Mouse (Mus musculus) heart, embryonic 12.5 days (tissue): Measurements from ENCODE around the gene Mgat2. TPM values are rescaled to one million over a fixed set of nuclear protein-coding genes. Genes with fewer than 3 reads are reported as not detected.
A peak's percentile ranks its signal among the peaks of the same experiment; 100 is the strongest.

Experiments used
- ATAC-seq: fragments of 200-750 bp; cut with Nextera tagmentation; 2 replicates; pipeline ENCODE4 v1.8.0; 2017; ENCODE audit warnings: moderate TSS enrichment, moderate library complexity; ENCODE audit not compliant: insufficient number of reproducible peaks, low FRiP score
- H3K27ac ChIP-seq: fragments of 300-500 bp; sonication (generic); 2 replicates; pipeline ENCODE4 v1.5.1; 2016; ENCODE audit warnings: mild to moderate bottlenecking, moderate library complexity; ENCODE audit not compliant: poor library complexity, severe bottlenecking
- H3K27me3 ChIP-seq: fragments of 300-500 bp; sonication (generic); replicated peaks from 2 replicates; pipeline ENCODE4 v1.6.1; 2016; ENCODE audit warnings: mild to moderate bottlenecking, moderate library complexity
- H3K36me3 ChIP-seq: fragments of 300-500 bp; sonication (generic); 2 replicates; pipeline ENCODE4 v1.6.1; 2016; ENCODE audit warnings: mild to moderate bottlenecking, moderate library complexity
- H3K4me1 ChIP-seq: fragments of 300-500 bp; sonication (generic); replicated peaks from 2 replicates; pipeline ENCODE4 v1.6.1; 2016; ENCODE audit warnings: mild to moderate bottlenecking
- H3K4me2 ChIP-seq: fragments of 300-500 bp; sonication (generic); 2 replicates; pipeline ENCODE4 v1.6.1; 2016; ENCODE audit warnings: mild to moderate bottlenecking, moderate library complexity
- H3K4me3 ChIP-seq: fragments of 300-500 bp; sonication (generic); 2 replicates; pipeline ENCODE4 v1.5.1; 2016; ENCODE audit warnings: mild to moderate bottlenecking
- H3K9ac ChIP-seq: fragments of 300-500 bp; sonication (generic); 2 replicates; pipeline ENCODE4 v1.6.1; 2016; ENCODE audit warnings: mild to moderate bottlenecking, moderate library complexity
- H3K9me3 ChIP-seq: fragments of 300-500 bp; sonication (generic); replicated peaks from 2 replicates; pipeline ENCODE4 v1.6.1; 2016; ENCODE audit warnings: mild to moderate bottlenecking, moderate library complexity
- WGBS: fragments of 180-500 bp; shearing (Covaris S2); methylation state at CpG from one replicate; pipeline ENCODE4 v1.1.7; 2016; 5-methylcytosine and 5-hydroxymethylcytosine counted together
- microRNA-seq: library from miRNA; unstranded; fragments of <30 nt; microRNA quantifications from one replicate; pipeline ENCODE4, GENCODE M21; 2017
- polyA plus RNA-seq: library from polyadenylated mRNA; unstranded; fragments of >200 nt; fragmentation: Nextera tagmentation; extraction: Ambion mirVana; gene quantifications from 2 replicates; pipeline ENCODE4 v1.2.1, GENCODE M21; 2016

The Mgat2 gene
- polyA plus RNA-seq, 1 experiment from 2014 or later = 56.8 TPM

DNA sequence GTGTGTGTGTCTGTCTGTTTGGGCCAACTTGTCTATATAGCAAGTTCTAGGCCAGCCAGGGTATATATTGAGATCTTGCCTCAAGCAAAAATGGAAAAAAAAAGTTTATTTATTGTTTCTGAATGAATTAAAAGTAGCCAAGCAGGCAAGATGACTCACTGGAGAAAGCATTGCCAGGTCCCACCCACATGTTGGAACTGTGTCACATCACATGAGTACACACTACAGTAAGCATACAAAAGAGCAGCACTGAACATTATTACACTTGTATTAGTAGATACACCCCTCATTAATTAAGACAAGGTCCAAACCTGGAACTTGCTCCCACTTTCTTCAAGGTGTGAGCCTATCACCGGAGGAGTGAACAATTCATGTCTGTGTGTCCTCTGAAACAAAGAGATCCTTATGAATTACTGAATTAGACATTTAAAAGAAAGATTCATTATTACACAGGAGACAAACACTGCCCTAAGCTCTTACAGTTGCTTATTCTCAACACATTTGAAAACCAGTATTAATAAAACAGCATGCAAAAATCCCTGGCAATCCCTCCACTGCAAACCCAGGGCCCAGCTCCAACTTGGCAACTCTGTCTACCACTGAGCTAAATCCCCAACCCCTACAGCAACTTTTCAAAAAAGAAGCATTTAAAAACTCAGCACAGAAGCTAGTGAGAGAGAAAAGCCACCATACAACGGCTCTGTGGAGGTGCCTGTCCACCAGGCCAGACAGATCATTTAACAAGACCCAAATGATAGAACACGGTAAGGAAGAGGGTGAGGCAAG, 31.2 kb downstream of the Mgat2 start:
- 90% methylated on average over 3 of the region's 3 CpGs for WGBS
- H3K4me3 ChIP-seq = no peak overlapping the region
- no peak overlapping the region for H3K4me2 ChIP-seq
- peaks cover 75% of the 10 kb centered on the region for H3K36me3 ChIP-seq
- no peak overlapping the region for H3K27ac ChIP-seq
- H3K9ac ChIP-seq = no peak overlapping the region
- ATAC-seq = no peak
- H3K4me1 ChIP-seq = 0 out of 2 replicates have a peak, but pooled peaks cover 3% of the 10 kb centered on the region
- no peaks in the 10 kb centered on the region for H3K9me3 ChIP-seq
- H3K27me3 ChIP-seq = no peaks in the 10 kb centered on the region

DNA sequence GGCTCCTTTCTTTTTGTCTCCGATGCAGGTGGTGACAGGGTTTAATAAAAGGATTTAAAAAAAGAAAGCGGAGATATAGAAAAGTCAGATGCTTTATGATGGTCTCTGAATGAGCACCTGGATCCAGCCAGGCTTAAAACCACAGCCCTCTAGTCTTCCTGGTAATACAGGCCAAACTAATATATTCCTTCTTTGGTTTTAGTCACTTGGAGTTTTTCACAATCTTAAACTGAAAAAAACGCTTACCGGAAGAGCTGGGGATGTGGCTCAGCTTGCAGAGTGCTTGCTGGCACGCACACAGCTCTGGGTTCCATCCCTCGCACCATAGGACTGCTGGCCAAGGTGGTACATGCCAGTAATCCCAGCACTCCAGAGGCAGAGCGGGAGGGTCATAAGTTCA, 32.6 kb downstream of the Mgat2 start:
- H3K27ac ChIP-seq = no peak overlapping the region
- H3K9ac ChIP-seq = no peak overlapping the region
- ATAC-seq = no peak
- 91% methylated on average over 7 of the region's 7 CpGs for WGBS
- H3K9me3 ChIP-seq = no peaks in the 10 kb centered on the region
- no peak overlapping the region for H3K4me3 ChIP-seq
- H3K27me3 ChIP-seq = no peaks in the 10 kb centered on the region
- H3K4me2 ChIP-seq = no peak overlapping the region
- no peaks in the 10 kb centered on the region for H3K4me1 ChIP-seq
- peaks cover 81% of the 10 kb centered on the region for H3K36me3 ChIP-seq

DNA sequence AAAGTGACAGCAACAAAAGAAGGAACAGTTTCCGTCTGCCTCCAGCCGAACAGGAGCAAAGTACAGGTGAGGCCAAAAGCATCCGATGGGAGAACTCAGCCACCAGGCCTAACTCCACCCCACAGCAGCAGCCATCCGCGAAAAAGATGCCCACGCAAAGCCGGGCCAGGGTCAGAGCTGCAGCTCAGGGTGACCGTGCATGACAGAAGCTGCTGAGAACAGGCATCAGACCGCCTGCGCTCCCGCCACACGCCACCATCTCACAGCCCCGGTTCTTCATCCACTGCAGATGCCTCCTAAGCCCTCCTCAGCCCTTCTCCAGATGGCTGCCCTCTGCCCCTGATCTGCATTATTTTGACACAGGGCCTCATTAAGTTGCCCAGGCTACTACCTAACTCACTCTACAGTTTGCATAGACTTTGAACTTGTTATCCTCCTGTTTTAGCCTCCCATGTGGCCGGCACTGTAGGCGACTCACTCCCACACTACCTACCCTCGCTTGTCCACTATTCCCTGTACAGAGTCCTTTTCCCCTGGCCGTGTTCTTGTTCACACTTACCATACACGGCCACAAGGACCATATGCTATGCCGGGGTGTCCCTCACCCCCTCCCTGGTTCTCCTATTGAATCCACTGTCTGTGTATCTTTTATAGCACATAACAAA, 36.8 kb downstream of the Mgat2 start:
- no peak overlapping the region for H3K9ac ChIP-seq
- ATAC-seq = no peak

DNA sequence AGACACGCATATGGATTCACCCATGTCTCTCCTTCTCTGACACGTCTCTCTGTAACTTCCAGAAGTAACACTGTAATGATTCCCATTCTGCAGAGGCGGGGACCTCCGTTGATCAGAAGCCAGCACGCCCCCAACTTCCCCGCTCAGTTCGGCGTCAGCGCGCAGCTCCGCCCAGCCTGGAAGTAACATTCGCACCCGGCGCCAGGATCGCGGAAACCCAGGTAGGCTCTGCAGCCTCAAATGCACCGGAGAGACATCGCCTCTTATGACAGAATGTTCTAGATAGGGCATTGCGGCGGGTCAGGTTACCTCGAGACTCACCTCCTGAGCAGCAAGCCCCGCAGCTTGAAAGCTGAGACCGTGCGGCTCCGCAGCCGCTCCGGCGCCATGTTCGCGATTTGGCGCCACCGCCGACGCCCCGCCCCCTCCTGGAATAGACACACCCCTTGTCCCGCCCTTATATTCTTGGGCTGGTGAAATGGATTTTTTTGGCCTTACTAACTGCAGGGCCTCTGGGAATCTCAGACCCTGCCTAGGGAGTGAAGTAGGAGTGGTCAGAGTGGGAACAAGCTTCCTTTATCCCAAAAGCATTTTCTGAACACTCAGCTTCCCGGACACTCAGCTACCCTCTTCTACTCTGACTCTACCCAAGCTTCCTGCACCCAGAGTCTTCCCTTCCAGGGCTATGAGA, 44.0 kb downstream of the Mgat2 start, which contains the start of gene Pole2:
Gene Pole2 (minus strand): TSS at position 420 of the 691 bp plus-strand sequence.
- WGBS = 1% methylated on average over 37 of the region's 37 CpGs
- H3K4me2 ChIP-seq = peak within 1 kb of the TSS; percentile 61
- no peaks in the 10 kb centered on the region for H3K9me3 ChIP-seq
- H3K27me3 ChIP-seq = no peaks in the 10 kb centered on the region
- H3K9ac ChIP-seq = peak within 1 kb of the TSS; percentile 79
- peak within 1 kb of the TSS; percentile 65 for H3K27ac ChIP-seq
- peak within 1 kb of the TSS; percentile 81 for H3K4me3 ChIP-seq
- H3K36me3 ChIP-seq = peaks cover 20% of the 10 kb centered on the region
- ATAC-seq = peak; percentile 92
- H3K4me1 ChIP-seq = peaks cover 5% of the 10 kb centered on the region; the same call in 1 of the 2 replicates

More for the DNA sequence above, 36.8 kb downstream of the Mgat2 start:
- Histone ChIP-seq H3K4me3 (no peak overlapping the region), H3K4me2 (no peak overlapping the region), H3K27me3 (no peaks in the 10 kb centered on the region), H3K4me1 (no peaks in the 10 kb centered on the region), H3K9me3 (no peaks in the 10 kb centered on the region), H3K27ac (no peak overlapping the region), H3K36me3 (peaks cover 62% of the 10 kb centered on the region)
- 90% methylated on average over 19 of the region's 19 CpGs for WGBS

DNA sequence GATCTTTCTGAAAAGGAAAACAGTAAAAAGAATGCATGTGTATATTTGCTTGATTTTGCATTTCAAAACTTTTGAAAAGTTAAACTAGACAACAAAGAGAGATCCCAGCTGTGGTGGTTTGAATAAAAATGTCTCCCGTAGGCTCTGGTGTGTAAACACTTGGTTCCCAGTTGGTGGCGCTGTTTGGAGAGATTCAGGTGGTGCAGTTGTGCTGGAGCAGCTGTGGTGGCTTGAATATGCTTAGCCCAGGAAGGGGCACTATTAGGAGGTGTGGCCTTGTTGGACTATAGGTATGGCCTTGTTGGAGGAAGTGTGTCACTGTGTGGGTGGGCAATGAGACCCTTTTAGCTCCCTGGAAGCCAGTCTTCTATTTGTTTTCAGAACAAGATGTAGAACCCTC, 45.3 kb downstream of the Mgat2 start:
- Histone ChIP-seq H3K27me3 (no peaks in the 10 kb centered on the region), H3K36me3 (peaks cover 15% of the 10 kb centered on the region), H3K9ac (no peak overlapping the region), H3K4me3 (no peak overlapping the region), H3K4me2 (no peak overlapping the region), H3K9me3 (no peaks in the 10 kb centered on the region), H3K4me1 (peaks cover 5% of the 10 kb centered on the region; the same call in 1 of the 2 replicates), H3K27ac (no peak overlapping the region)
- 72% methylated on average over 2 of the region's 2 CpGs for WGBS
- no peak for ATAC-seq

DNA sequence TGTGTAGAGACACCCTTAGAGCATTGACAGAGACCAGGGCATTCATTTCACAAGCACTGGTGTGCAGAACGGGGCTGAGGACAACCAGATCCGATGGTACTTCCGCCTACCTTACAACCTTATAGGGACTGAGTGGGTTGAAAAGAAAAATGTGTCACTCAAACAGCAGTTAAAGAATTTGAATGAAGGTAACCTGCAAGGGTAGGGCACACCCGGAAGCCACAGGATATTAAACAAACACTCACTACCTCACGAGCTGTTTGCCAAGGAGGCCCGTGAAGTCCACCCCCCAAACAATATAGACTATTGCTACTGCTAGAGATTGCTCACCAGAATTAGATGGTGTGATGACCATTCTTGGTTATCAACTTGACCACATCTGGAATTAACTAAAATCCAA, 51.8 kb downstream of the Mgat2 start:
- ATAC-seq = no peak
- no peaks in the 10 kb centered on the region for H3K27me3 ChIP-seq
- no peak overlapping the region for H3K4me3 ChIP-seq
- H3K9ac ChIP-seq = no peak overlapping the region
- H3K36me3 ChIP-seq = no peaks in the 10 kb centered on the region
- WGBS = 88% methylated on average over 6 of the region's 6 CpGs
- no peak overlapping the region for H3K4me2 ChIP-seq
- no peak overlapping the region for H3K27ac ChIP-seq
- H3K4me1 ChIP-seq = no peaks in the 10 kb centered on the region
- H3K9me3 ChIP-seq = no peaks in the 10 kb centered on the region

Small RNAs within 50 kb of the gene (microRNA-seq; reads per million reads assigned to microRNA genes)
- not detected for gene Gm47287
- gene Gm47295 = 1.7 reads per million

Other genes starting within 250 kb of the Mgat2 start
- 1,310 and 1,336 TPM in 2 replicates for gene Rps29, start 25.0 kb upstream of the Mgat2 start, polyA plus RNA-seq
- 16.1 and 17.5 TPM in 2 replicates for gene Lrr1, start 15.3 kb upstream of the Mgat2 start, polyA plus RNA-seq
- 572 and 579 TPM in 2 replicates for gene Rpl36al, start 74 bp upstream of the Mgat2 start, polyA plus RNA-seq
- 18.5 and 19.4 TPM in 2 replicates for gene Gm49383, start 12.9 kb downstream of the Mgat2 start, polyA plus RNA-seq
- 8.1 and 9.1 TPM in 2 replicates for gene Dnaaf2, start 14.3 kb downstream of the Mgat2 start, polyA plus RNA-seq
- 16.0 and 19.2 TPM in 2 replicates for gene Gm49384, start 20.1 kb downstream of the Mgat2 start, polyA plus RNA-seq
- gene Pole2, start 44.0 kb downstream of the Mgat2 start, polyA plus RNA-seq = 16.7 and 19.7 TPM in 2 replicates
- 7.7 and 8.0 TPM in 2 replicates for gene Klhdc1, start 57.0 kb downstream of the Mgat2 start, polyA plus RNA-seq
- 142 and 144 TPM in 2 replicates for gene Klhdc2, start 112.5 kb downstream of the Mgat2 start, polyA plus RNA-seq
- gene Nemf, start 173.0 kb downstream of the Mgat2 start, polyA plus RNA-seq = 69.5 and 71.0 TPM in 2 replicates
- 53.9 and 55.7 TPM in 2 replicates for gene Arf6, start 188.0 kb downstream of the Mgat2 start, polyA plus RNA-seq
- 1.1 and 2.4 TPM in 2 replicates for gene Gm9887, start 188.3 kb downstream of the Mgat2 start, polyA plus RNA-seq